Mouse (Mus musculus) liver, postnatal 0 days (tissue): ENCODE results near the gene Copz1.

Source experiments
- CTCF ChIP-seq: sonication (generic); IDR thresholded peaks from 2 replicates; pipeline ENCODE4 v1.5.1; 2016; ENCODE audit warnings: antibody characterized with exemption, low read depth
- EP300 ChIP-seq: IDR thresholded peaks from 2 replicates; pipeline ENCODE4 v1.6.1; 2016; ENCODE audit warnings: antibody characterized with exemption, low read depth, mild to moderate bottlenecking

- no peak for TF ChIP-seq CTCF
- no peak for TF ChIP-seq EP300
Measured at GRCm38 (mm10) chr15:103338829-103339165, 66.3 kb downstream of the Copz1 start.
